Mouse (Mus musculus) erythroblast, adult 5-6 weeks (primary cell): Measurements from ENCODE around the gene Smad3. TPM values are rescaled to one million over a fixed set of nuclear protein-coding genes. Genes with fewer than 3 reads are reported as not detected.

Experiments
- ATAC-seq: replicated peaks from 2 replicates; pipeline ENCODE4 v1.8.0; 2016; ENCODE audit warnings: moderate number of reproducible peaks, mild to moderate bottlenecking, moderate TSS enrichment, inconsistent platforms; ENCODE audit not compliant: poor library complexity, low FRiP score, severe bottlenecking
- total RNA-seq, 2 experiments: library from RNA; stranded (forward) in 1 of 2; stranded (reverse) in 1 of 2; fragments of 150-400 nt in 1 of 2; fragments of 200-764, 138-1000 nt in 1 of 2; gene quantifications; 2 replicates each; pipeline versions ENCODE4 v1.2.3 to v1.2.4; 2015 to 2017; ENCODE audit warnings: low replicate concordance in 2 of 2

Gene Smad3
- total RNA-seq (2015; ENCODE audit: low replicate concordance) (3.5 and 14.6 TPM in 2 replicates), total RNA-seq (2017; ENCODE audit: low replicate concordance) (2.7 and 2.8 TPM in 2 replicates)

DNA sequence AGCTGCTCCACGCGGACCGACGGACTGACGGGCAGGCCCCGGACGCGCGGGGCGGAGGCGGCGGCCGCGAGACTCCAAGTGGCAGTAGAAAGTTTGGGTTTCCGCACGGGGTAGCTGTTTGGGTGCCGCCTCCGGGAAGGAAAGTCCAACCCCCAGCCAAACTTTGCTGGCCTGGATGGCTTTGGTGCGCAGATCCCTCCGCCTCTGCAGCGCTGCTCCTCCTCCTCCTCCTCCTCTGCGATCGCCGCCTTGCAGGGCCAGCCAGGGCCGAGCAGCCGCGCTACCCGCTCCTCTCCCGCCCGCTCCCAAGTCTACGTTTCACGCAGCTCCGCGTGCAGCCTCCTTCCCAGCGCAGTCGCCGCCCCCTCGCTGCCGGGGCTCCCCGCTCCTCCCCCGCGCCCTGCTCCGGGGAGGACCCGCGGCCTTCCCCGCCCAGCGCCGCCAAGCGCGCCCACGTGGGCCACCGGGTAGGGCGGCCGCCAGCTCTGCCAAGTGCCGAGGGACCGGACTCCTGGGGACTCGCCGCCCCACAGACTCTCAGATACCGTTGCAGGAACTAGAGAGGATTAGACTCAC is at the start of gene Smad3:
Smad3 (minus strand) TSS at position 130 of the 576 bp plus-strand sequence.
- ATAC-seq = peak; percentile 83

DNA sequence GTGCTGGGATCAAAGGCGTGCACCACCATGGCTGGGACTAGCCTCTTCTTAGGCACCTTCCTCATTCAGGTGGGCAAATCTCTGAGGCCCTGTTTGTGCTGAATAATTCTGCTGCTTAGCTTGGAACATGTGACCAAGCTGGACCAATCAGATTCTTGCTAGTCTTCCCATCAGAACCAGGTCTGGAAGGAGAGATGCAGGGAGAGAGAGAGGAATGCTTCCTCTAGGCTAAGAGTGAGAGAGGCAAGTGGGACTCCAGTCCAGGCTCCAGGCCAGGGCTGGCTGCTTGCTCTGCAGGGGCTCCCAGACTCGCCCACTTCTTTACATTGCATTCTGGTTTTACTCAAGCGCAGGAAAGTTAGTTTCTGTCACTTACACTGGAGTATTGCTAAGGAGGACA is 47.1 kb upstream of the Smad3 start:
- ATAC-seq = no peak

DNA sequence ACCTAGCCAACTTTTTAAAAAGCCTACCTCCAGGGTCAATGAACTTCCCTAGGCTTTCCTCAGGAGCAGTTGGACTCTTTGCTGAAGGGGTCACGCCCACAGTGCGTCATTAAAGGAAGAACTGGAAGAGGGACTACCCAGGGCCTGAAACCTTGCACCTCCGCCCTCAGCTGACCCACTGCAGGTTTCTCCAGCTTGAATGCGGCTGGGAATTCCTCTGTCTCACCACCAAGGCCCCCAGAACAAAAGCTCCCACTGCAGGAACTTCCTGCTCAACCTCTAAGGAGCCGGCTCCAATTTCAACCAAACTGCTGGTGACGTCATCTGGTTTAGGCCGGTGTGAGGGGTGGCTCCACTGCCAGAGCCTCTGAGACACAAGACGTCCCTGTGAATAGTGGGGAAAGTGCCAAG is 45.4 kb upstream of the Smad3 start:
- ATAC-seq = no peak

DNA sequence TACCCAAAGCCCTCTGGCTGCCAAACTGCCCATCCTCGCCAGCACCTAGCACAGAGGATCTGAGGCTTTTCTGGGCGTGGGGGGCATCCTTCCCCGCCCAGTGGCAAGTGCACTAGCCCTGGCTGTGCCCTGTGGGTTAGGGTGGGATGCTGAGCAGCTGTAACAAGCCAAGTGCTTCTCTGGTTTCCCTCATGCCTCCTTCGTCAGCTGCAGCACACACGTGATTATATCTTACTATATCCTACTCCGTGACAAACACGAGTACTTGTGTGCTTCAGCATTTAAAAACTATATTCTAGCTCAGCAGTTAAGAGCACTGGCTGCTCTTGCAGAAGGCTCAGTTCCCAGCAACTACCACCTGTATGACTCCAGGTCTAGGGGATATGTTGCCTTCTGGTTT is 44.7 kb upstream of the Smad3 start:
- ATAC-seq = no peak

DNA sequence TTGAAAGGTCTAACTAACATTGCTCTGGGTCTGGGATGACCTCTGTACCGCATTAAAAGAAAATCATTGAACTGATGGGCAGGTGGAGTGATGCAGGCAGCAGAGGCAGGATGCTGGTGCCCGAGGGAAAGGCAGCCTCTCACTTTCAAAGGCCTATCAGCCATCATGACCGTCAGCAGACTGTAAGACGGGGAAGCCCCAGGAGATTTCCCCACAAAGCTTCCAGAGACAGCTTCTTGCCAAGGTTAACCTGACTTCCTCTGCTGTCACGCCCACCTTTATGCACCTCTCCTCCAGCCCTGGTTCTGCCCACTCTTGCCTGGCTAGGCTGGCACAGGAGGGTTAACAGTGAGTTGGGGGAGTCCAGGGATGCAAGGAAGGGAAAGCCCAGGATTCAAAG is 44.3 kb upstream of the Smad3 start:
- ATAC-seq = no peak

DNA sequence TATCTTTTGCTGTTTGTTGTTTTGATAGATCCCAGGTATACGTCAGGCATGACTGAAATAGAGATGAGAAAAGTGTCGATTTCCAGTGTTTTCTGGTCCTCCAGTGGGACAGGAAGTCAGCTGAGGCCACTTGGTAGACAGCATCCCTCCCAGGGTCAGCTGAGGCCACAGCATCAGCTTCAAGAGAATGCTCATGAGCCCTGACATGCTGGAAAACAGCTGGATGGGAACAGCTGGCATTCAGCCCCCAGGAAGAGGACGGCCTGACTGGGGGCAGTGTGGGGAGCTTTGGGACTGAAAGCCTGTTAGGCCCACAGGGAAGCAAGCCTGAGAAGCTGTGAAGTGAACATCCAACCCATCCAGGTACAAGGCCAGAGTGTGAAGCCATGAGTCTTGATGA is 38.6 kb upstream of the Smad3 start:
- ATAC-seq = no peak

DNA sequence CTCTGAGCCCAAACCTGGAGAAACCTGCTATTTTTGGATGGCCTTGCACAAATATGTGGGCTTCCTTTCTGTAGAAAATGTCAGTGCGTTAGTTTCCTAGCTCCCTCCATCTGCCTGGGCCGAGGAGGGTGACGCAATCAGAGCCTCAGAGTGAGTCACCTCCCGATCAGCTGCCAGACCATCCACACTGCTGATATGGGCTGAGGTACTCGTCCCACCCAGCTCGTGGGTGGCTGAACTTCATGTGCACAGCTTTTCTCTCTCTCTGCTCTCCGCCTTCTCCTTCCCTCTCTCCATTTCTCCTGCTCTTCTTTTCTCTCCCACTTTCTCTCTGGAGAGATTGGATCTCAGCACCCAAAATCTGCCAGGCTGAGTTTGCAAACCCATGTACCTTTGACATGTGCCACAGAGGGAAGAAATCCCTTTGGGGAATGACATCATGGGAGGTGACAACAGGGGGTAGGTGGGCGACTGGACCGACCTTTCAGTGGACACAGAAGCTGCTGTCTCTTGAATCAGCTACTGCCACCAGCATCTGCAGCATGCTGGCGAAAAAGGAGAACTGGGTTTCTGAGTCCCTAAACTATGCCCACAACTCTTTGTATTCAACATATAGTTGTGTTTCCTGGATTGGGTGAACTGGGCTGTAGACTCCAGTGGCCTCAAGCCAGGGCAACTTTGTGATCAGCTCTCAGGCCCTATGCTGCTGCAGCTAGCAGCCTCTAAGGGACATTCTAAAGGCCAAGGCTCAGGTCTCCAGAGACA is 36.1 kb upstream of the Smad3 start:
- no peak for ATAC-seq

DNA sequence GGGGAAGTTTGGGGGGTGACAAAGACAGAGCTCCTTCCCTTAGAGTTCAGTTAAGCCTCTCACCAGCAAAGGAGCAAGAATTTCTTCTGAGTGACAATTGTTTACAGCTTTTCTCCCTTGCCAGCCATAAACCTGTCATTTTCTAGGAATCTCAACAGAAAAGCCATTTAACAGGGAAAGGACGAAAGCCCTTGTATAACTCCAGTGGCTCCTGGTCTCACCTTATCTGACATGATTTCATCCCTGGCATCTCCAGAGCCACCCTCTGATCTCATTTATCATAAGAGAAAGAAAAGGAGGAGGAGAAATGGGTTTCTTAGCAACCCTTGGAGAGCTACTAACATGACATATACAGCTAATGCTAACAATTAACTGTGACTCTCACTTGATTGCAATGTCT is 33.9 kb upstream of the Smad3 start:
- ATAC-seq = no peak

DNA sequence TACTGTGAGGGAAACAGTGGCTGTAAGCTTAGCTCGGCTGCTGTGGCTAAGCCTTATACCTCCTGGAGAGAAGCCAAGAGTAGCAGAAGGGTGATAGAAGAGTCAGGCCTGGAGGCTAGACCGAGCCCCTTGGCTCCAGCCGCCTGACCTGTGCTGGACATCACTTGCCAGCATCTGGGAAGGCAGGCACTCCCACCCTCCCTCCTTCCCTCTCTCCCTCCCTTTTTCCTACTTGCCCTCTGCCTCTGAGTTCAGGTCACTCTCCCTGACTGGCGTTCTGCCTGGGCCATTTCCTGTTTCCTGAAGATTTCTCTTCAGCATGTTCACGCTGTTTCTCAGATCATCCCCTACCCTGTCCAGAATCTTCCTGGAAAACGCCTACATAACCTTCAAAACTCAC is 33.5 kb upstream of the Smad3 start:
- no peak for ATAC-seq

DNA sequence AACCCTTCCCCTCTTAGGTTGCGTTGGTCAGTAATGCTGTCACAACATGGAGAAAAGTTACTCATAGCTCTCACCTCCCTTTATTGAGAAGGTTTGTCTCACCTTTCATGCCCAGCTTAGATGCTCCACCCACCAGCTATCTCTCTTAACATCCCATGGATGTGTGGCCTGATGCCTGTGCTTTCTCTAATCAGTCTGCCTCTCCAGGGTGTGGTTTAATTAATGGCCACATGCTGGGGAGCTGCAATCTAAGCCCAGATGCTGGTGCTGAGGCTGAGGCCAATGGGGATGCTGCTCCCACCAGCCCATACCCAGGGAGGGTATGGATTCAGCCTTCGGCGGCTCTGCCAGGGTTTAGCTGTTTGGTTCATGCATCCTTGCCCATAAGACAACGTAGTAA is 32.4 kb upstream of the Smad3 start:
- no peak for ATAC-seq

DNA sequence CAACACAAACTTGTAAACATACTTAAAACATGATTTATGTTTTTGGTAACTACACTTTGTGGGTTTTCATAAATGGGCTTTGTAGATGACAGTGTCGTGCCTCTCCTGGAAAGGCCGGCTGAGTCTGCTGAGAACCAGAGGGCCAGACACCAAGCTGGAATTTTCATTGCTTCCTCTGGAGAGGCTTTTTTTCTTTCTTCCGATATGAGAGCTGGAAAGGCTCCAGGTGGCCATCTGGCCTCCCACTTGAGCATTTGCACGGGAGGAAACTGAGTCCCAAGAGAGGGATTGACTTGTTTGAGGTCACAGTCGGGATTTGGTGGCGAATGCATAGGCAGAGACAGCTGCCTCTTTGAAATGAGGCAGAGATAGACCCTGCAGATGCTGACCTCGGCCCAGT is 31.6 kb upstream of the Smad3 start:
- ATAC-seq = no peak

DNA sequence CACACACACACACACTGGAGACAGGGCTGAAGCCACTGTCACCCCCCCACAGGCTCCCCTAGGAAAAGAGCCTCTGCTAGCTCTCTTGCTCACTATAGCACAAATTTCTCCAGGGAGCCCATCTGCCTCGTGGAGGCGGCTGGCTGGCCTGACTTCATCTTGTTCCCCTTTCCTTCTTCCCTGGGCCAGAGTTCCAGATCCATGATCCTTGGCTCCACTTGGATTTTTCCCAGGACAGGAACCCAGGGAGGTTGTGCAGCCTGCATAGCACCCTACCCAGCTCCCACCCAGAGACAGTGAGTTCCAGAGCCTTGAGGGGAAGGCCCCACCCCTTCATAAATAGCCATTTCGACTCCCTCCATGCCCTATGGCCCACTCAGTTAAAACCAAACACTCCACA is 29.8 kb upstream of the Smad3 start:
- ATAC-seq = no peak

DNA sequence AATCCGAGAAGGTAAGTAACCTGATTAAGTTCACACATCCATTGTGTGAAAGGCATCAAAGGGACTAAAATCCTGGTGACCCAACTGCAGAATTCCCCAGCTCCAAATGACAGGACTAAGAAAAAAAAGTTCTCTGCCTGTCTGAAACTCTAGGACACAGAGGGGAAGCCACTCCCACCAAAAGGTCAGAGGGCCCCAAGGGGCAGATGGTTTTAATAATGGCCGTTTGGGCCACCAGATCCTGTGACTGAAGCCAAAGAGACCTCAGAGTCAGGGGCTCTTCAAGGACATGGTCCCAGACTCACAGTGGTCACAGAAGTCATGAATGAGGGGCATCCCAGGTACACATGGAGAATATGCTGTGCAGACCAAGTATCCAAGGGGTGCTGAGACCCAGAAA is 29.3 kb upstream of the Smad3 start:
- ATAC-seq = no peak

DNA sequence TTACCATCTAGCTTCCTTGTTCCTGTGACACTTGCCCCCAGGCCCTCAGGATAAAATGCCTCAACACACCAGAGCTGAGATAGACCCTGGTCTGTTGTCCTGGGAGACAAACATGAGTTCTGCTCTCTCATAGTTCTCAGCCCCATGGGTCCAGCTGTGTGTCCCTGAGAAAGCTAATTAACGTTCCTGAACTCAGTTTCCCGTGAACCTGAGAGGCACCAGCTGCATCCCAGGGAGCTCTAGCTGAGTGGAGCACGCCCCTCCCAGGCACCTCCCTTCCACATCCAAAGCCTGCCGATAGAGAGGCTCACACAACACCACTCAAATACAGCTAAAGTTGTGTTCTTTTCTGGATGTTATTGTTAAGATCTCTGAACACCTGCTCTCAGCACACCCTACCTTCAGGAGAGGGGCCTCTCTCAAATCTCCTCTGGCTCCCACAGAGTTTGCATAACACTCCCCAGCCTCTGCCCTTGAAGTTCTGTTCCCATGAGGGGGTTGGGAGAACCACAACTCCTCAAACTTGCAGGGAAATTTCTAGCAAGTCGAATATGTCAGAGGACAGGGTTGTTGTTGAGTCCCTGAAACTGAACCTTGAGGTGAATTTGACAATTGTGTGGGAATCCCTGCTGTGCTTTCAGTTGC is 28.4 kb upstream of the Smad3 start:
- ATAC-seq = no peak

DNA sequence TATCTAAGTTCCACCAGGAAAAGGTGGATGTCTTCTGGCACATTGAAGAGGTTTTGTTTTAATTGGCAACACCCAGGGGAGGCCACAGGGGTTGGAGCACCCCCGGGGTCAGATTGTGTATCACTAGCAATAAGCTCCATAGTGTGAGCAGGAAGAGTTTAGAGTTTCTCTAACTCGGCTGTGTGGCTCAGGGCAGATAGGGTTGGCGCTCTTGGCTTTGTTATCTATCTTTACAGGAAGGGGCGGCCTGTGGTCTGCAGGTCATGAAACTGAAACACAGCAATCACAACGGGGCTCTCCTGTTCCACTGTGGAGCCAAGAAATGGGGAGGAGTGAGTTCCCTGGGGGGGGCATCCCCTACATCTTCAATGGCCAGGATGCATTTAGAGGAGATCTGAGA is 27.7 kb upstream of the Smad3 start:
- ATAC-seq = no peak

DNA sequence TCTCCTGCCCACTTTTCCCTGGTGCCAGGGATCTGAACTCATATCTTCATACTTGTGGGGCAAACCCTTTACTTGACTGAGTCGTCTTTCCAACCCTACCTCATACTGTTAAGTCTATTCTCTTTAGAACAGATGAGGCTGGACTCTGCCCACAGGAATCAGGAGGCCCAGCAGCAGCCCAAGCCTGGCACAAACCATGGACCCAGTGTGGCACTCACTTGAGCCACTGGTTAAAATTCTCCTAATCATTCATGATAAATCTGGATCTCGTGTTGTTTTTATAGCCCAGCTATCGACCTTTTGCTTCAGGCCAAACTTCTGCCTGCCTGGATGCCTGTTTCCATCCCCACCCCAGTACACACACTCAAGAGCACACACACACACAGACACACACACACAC is 26.8 kb upstream of the Smad3 start:
- no peak for ATAC-seq

DNA sequence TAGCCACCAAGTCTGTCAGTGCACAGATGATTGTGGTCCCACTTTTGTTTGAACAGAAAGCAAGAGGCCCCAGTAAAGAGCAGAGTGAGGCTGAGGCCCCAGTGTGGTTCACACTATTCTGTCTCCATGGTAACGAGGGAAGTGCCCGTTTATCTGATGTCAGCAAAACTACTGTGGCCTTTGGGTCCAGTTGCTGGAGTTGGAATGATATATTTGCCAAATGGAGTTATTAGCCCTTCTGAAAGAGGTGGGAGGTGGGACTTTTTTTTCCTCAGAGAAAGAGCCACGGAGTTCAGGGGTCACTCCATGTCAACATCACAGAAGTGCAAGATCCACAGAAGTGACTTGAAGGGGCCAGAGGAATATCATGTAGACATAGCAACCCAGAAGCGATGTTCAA is 24.9 kb upstream of the Smad3 start:
- ATAC-seq = no peak

DNA sequence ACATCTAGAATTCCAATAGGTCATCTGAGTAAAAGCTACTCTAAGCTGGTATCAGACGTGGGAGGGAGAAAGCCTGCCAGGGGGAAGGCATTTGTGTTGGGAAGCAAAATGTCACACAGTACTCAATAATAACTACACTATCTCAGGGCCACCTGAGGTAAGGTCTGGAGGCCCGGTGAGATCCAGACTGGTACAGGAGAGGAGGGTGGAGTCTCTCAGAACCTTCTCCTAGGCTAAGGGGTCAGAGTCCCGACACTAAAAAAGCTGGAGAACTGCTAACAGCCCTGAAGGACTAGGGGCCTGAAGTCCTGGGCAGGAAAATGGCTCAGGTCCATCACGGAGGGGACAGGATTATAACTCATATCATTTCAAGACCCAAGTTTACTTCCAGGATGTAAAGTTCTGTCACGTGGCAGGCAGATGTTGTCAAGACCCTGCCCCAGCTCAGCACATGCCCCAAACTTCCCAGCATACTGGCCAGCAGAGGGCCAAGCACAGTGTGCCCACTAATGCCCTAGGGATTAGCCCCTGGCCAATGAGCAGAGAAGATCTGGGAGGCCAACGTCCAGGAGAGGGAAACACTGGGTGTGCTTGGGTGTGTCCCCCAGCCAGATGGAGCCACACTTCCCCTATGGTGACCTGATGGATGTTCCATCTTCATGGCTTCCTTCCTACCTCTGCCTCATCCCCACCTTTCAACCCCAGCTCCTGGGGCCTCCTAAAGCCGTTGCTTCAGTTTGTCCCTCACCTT is 24.1 kb upstream of the Smad3 start:
- ATAC-seq = no peak

DNA sequence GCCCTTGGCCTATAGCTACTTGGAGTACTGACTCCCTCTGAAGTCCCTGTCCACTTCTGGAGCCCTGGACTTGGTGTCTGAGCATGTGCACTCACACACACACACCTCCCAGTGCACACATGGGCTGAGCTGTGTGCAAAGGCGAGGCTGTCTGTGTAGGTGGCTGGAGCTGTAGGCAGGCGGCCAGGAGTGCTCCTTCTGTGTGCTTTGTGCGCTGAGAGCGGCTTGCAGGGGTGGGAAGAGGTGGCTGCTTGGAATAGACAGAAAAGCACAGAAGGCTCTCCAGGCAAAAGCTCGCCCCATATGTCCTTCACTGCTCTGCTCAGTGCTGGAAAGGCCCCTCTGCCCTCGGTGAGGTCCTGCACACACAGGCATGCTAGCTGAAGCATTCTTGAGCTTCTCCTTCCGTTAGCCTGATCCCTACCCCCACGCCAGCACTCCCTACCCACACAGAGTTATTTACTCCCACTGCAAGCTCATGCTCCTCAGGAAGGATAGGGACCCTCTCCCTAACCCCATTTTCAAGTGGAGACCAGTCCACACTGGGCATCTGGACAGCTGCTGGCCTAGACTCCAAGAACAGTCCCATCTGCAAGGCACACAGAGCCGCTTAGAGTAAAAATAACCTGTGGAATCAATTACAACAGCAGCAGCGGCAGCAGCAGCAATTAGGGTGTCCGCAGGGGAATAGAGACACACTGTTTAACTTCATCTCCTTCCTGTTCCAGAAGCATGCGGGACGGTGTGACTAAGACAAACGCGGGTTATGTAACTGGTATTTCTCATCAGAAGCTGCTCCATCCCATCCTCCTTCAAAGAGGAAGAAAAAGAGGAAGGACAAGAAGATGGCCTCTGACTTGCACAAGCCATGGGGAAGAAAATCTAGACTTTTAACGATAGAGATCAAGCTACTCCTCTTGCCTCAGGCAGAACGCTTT is 22.4 kb upstream of the Smad3 start:
- no peak for ATAC-seq

DNA sequence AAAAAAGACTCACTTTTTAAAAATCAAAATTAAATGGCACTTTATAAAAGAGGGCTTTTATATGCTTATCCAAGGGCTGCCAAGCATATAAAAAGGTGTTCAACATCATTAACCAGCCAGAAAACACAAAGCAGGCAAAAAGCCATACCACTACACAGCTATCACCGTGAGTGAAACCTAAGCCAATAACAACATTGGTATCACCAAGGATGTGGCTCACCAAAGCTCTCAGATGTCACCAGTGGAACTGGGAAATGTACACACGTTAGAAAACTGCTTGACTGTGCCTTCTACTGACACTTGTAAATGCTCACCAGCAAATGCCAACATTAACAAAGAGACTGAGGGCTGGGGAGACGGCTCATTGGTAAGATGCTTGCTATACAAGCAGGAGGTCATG is 18.9 kb upstream of the Smad3 start:
- no peak for ATAC-seq
